Mouse (Mus musculus) thymus, adult 18-20 months (tissue): ENCODE measurements around the gene Usp46.
"Not testable (repeated sequence)": the region's sequence is repeated elsewhere in the genome, so short reads cannot be mapped to it uniquely, and the experiment has no call there.

Source experiments
- DNase-seq, 2 experiments: peaks; one replicate each; pipeline ENCODE4 v3.0.0; 2022; ENCODE audit warnings: mixed read lengths in 2 of 2

Usp46 gene

GRCm38 (mm10) chr5:74067831-74068713, at the start of gene Usp46:
Gene Usp46, minus strand, starts transcription at chr5:74068431.
- peak; percentile 45 to 54 for DNase-seq

GRCm38 (mm10) chr5:74113961-74114689, 45.9 kb upstream of the Usp46 start:
- no peak for DNase-seq

- no peak for DNase-seq
Observed at GRCm38 (mm10) chr5:74105445-74105844, 37.2 kb upstream of the Usp46 start.

GRCm38 (mm10) chr5:74101761-74102160, 33.5 kb upstream of the Usp46 start:
- DNase-seq, result no peak

GRCm38 (mm10) chr5:74099046-74099445, 30.8 kb upstream of the Usp46 start:
- DNase-seq, result no peak

GRCm38 (mm10) chr5:74097854-74098220, 29.6 kb upstream of the Usp46 start:
- DNase-seq, result no peak

GRCm38 (mm10) chr5:74097116-74097853, 29.1 kb upstream of the Usp46 start:
- no peak for DNase-seq

- no peak for DNase-seq
Observed at GRCm38 (mm10) chr5:74096060-74096459, 27.8 kb upstream of the Usp46 start.

- no peak for DNase-seq
Observed at GRCm38 (mm10) chr5:74095611-74096010, 27.4 kb upstream of the Usp46 start.

GRCm38 (mm10) chr5:74094841-74095437, 26.7 kb upstream of the Usp46 start:
- no peak for DNase-seq

GRCm38 (mm10) chr5:74093556-74094428, 25.6 kb upstream of the Usp46 start:
- no peak for DNase-seq

GRCm38 (mm10) chr5:74092833-74093555, 24.8 kb upstream of the Usp46 start:
- DNase-seq, result peak; percentile 88 to 92

GRCm38 (mm10) chr5:74092481-74092832, 24.2 kb upstream of the Usp46 start:
- no peak for DNase-seq

GRCm38 (mm10) chr5:74089643-74090042, 21.4 kb upstream of the Usp46 start:
- DNase-seq, result no peak

- no peak for DNase-seq
Observed at GRCm38 (mm10) chr5:74081756-74082155, 13.5 kb upstream of the Usp46 start.

- DNase-seq, result no peak
Observed at GRCm38 (mm10) chr5:74078861-74079615, 10.8 kb upstream of the Usp46 start.

GRCm38 (mm10) chr5:74078400-74078799, 10.2 kb upstream of the Usp46 start:
- no peak for DNase-seq

- DNase-seq, result no peak
Observed at GRCm38 (mm10) chr5:74077959-74078358, 9.7 kb upstream of the Usp46 start.

- no peak for DNase-seq
Observed at GRCm38 (mm10) chr5:74076759-74077158, 8.5 kb upstream of the Usp46 start.

- DNase-seq, result not testable (repeated sequence)
Observed at GRCm38 (mm10) chr5:74070564-74070963, 2.3 kb upstream of the Usp46 start.
